Mouse (Mus musculus) neutrophil, adult 5-6 weeks (primary cell): ENCODE results near the gene Coq5. TPM values are rescaled to one million over a fixed set of nuclear protein-coding genes. Genes with fewer than 3 reads are reported as not detected.

Source experiments
- ATAC-seq: fragments of 151-379, 151-347 bp; 2 replicates; pipeline ENCODE4 v1.8.0; 2017; ENCODE audit warnings: mild to moderate bottlenecking, moderate TSS enrichment; ENCODE audit not compliant: insufficient number of reproducible peaks, poor library complexity, low FRiP score, severe bottlenecking; ENCODE audit errors: extremely low read depth
- total RNA-seq: library from RNA; stranded (forward); fragments of 200-1000 nt; gene quantifications from 2 replicates; pipeline ENCODE4 v1.2.3, GENCODE M21; 2017

The Coq5 gene
- total RNA-seq, 1 experiment from 2014 or later, result 24.8 TPM

- peak; percentile 91 for ATAC-seq
These were observed 61.3 kb downstream of the Coq5 start, which contains the start of the genes Gatc and Triap1 for GRCm38 (mm10) chr5:115340577-115341313. Gene Gatc, minus strand, starts transcription at chr5:115341178. Gene Triap1, plus strand, starts transcription at chr5:115341225.

GRCm38 (mm10) chr5:115341314-115342165 is 62.1 kb downstream of the Coq5 start:
- no peak for ATAC-seq

Other genes starting within 250 kb of the Coq5 start
- 1.4 TPM in 1 of 2 replicates, not detected in the other for gene Gm10401, start 181.4 kb upstream of the Coq5 start, total RNA-seq
- gene Acads, start 160.3 kb upstream of the Coq5 start, total RNA-seq, result 7.1 and 10.5 TPM in 2 replicates
- 20.7 and 22.1 TPM in 2 replicates for gene Unc119b, start 144.7 kb upstream of the Coq5 start, total RNA-seq
- gene Mlec, start 121.5 kb upstream of the Coq5 start, total RNA-seq, result 69.5 and 71.7 TPM in 2 replicates
- not detected in 2 replicates for gene Cabp1, start 85.3 kb upstream of the Coq5 start, total RNA-seq
- 22.7 and 39.8 TPM in 2 replicates for gene Pop5, start 43.8 kb upstream of the Coq5 start, total RNA-seq
- 161 and 173 TPM in 2 replicates for gene Rnf10, start 6.8 kb upstream of the Coq5 start, total RNA-seq
- gene Dynll1, start 21.3 kb downstream of the Coq5 start, total RNA-seq, result 103 and 154 TPM in 2 replicates
- 51.2 and 55.9 TPM in 2 replicates for gene Srsf9, start 47.5 kb downstream of the Coq5 start, total RNA-seq
- 3.4 and 9.5 TPM in 2 replicates for gene Gatc, start 61.5 kb downstream of the Coq5 start, total RNA-seq
- gene Triap1, start 61.6 kb downstream of the Coq5 start, total RNA-seq, result 12.7 and 12.8 TPM in 2 replicates
- gene Cox6a1, start 69.3 kb downstream of the Coq5 start, total RNA-seq, result 49.6 and 60.8 TPM in 2 replicates
- not detected in 2 replicates for gene Msi1, start 149.9 kb downstream of the Coq5 start, total RNA-seq
- gene Pla2g1b, start 186.6 kb downstream of the Coq5 start, total RNA-seq, result not detected in 2 replicates
- 6.1 and 11.3 TPM in 2 replicates for gene Sirt4, start 205.1 kb downstream of the Coq5 start, total RNA-seq
- gene Pxn, start 227.0 kb downstream of the Coq5 start, total RNA-seq, result 242 and 288 TPM in 2 replicates